Mouse (Mus musculus) thymus, adult 2 months (tissue): ENCODE measurements at regions not wholly inside any gene's neighbourhood (a gene's known extent, or its start where the extent isn't known, plus 50 kb on each side); places are given as distances from the start of the nearest gene placed in this dataset.

Experiments
- CTCF ChIP-seq: fragments of 200-500 bp; IDR thresholded peaks from 2 replicates; pipeline ENCODE4 v1.5.1; 2012; ENCODE audit warnings: mild to moderate bottlenecking, control low read depth, low read length, moderate library complexity, borderline replicate concordance; ENCODE audit not compliant: control insufficient read depth, poor library complexity, insufficient read depth; ENCODE audit errors: extremely low read depth
- POLR2A ChIP-seq: fragments of 200-500 bp; IDR thresholded peaks from 2 replicates; pipeline ENCODE4 v1.6.1; 2012; ENCODE audit warnings: mild to moderate bottlenecking, low read length, control low read depth, moderate library complexity; ENCODE audit not compliant: control insufficient read depth, poor library complexity, insufficient read depth; ENCODE audit errors: extremely low read depth

DNA sequence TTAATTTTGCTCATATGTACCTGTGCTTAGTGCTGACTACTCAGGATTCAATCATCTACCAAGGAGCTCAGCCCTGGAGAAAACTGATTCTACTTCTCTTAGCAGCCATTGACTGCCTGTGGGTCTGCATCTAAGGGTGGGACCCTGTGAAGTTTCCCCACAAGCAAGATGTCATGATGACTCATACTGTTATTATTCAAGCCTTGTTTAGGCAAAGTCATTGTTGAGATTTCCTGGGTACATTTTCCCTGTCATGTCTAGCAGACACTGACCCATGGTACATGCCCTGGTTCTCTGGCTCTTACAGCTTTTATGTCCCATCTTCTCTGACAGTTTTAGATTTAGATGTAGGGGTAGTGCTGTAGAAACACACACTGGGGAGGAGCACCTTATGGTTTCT, 853.8 kb downstream of the Car8 start:
- TF ChIP-seq CTCF (no peak), POLR2A (no peak)
